ENCODE assay signal across 13 mouse cellular contexts in genomic region chr2:73496329-73496685, GRCm38 (mm10). TPM values are rescaled to one million over a fixed set of nuclear protein-coding genes. Genes with fewer than 3 reads are reported as not detected.
DNase-seq lines count a peak whose midpoint lies in the region; ATAC-seq and TF ChIP-seq lines count a peak whose summit lies in the region.
"Had no signal": no experiment of that assay in that cellular context is flagged by ENCODE, and none has a peak within 500 bp of the region (broad histone marks: within the 10 kb centered on the region; RNA-seq: fewer than 3 reads in every experiment).

No protein-coding gene starts in this region.

- H3K36me3 ChIP-seq in hindbrain, embryonic 13.5 days, result no peaks in the 10 kb centered on the region
- H3K36me3 ChIP-seq in hindbrain, embryonic 12.5 days, result no peaks in the 10 kb centered on the region
- H3K36me3 ChIP-seq in embryonic facial prominence, embryonic 11.5 days (replicated peaks; ENCODE audit: control insufficient read depth, insufficient read depth, low read depth, low read length), result no peaks in the 10 kb centered on the region
- H3K36me3 ChIP-seq in intestine, postnatal 0 days (ENCODE audit: control insufficient read depth, insufficient read depth), result 0 out of 2 replicates have a peak, but pooled peaks cover 3% of the 10 kb centered on the region
- H3K36me3 ChIP-seq in liver, embryonic 12.5 days, result no peaks in the 10 kb centered on the region
- H3K36me3 ChIP-seq: G1E; neural tube, embryonic 15.5 days had no signal

- no peak for TF ChIP-seq CTCF in intestine, postnatal 0 days (IDR thresholded peaks at IDR 0.05; ENCODE audit: low read depth)

- 73% methylated on average over 4 of the region's 4 CpGs for WGBS in hindbrain, embryonic 13.5 days
- 76% methylated on average over 4 of the region's 4 CpGs for WGBS in hindbrain, embryonic 12.5 days
- 59% methylated on average over 4 of the region's 4 CpGs for WGBS in embryonic facial prominence, embryonic 11.5 days
- WGBS in intestine, postnatal 0 days, result 23% methylated on average over 4 of the region's 4 CpGs
- WGBS in liver, embryonic 12.5 days (ENCODE audit: insufficient replicate concordance), result 52% methylated on average over 4 of the region's 4 CpGs

- H3K4me1 ChIP-seq in hindbrain, embryonic 13.5 days (replicated peaks), result no peaks in the 10 kb centered on the region
- peaks cover 13% of the 10 kb centered on the region for H3K4me1 ChIP-seq in hindbrain, embryonic 12.5 days
- H3K4me1 ChIP-seq in embryonic facial prominence, embryonic 11.5 days (ENCODE audit: control insufficient read depth, insufficient read depth, low read length), result no peaks in the 10 kb centered on the region; the same call in 1 of the 2 replicates
- H3K4me1 ChIP-seq in intestine, postnatal 0 days (replicated peaks; ENCODE audit: control insufficient read depth, insufficient read depth, low read length), result peaks cover 11% of the 10 kb centered on the region
- H3K4me1 ChIP-seq in liver, embryonic 12.5 days, result peaks cover 67% of the 10 kb centered on the region
- H3K4me1 ChIP-seq: neural tube, embryonic 15.5 days had no signal

- H3K4me3 ChIP-seq in hindbrain, embryonic 13.5 days, result no peak overlapping the region
- H3K4me3 ChIP-seq in hindbrain, embryonic 12.5 days, result no peak overlapping the region
- H3K4me3 ChIP-seq in embryonic facial prominence, embryonic 11.5 days (ENCODE audit: low read depth, low read length), result no peak overlapping the region
- H3K4me3 ChIP-seq in intestine, postnatal 0 days (ENCODE audit: low read depth, low read length), result no peak overlapping the region
- H3K4me3 ChIP-seq in liver, embryonic 12.5 days, result peak overlapping the region; percentile 39
- H3K4me3 ChIP-seq: neural tube, embryonic 15.5 days had no signal

- no peak overlapping the region for H3K4me2 ChIP-seq in hindbrain, embryonic 13.5 days
- no peak overlapping the region for H3K4me2 ChIP-seq in hindbrain, embryonic 12.5 days (replicated peaks)
- no peak overlapping the region for H3K4me2 ChIP-seq in embryonic facial prominence, embryonic 11.5 days (ENCODE audit: low read depth, low read length)
- peak overlapping the region; percentile 13; the same call in 1 of the 2 replicates for H3K4me2 ChIP-seq in intestine, postnatal 0 days (replicated peaks; ENCODE audit: low read depth)
- H3K4me2 ChIP-seq in liver, embryonic 12.5 days, result peak overlapping the region; percentile 64
- H3K4me2 ChIP-seq: midbrain, embryonic 11.5 days; neural tube, embryonic 15.5 days had no signal

- no peaks in the 10 kb centered on the region for H3K9me3 ChIP-seq in hindbrain, embryonic 13.5 days
- H3K9me3 ChIP-seq in hindbrain, embryonic 12.5 days (replicated peaks), result no peaks in the 10 kb centered on the region
- no peaks in the 10 kb centered on the region for H3K9me3 ChIP-seq in embryonic facial prominence, embryonic 11.5 days (replicated peaks; ENCODE audit: control insufficient read depth, low read length)
- H3K9me3 ChIP-seq in intestine, postnatal 0 days (ENCODE audit: control insufficient read depth), result no peaks in the 10 kb centered on the region
- no peaks in the 10 kb centered on the region for H3K9me3 ChIP-seq in liver, embryonic 12.5 days (replicated peaks)
- H3K9me3 ChIP-seq: G1E; neural tube, embryonic 15.5 days had no signal

- peak overlapping the region; percentile 15; the same call in 1 of the 2 replicates for H3K27ac ChIP-seq in hindbrain, embryonic 13.5 days
- H3K27ac ChIP-seq in hindbrain, embryonic 12.5 days, result no peak overlapping the region
- H3K27ac ChIP-seq in embryonic facial prominence, embryonic 11.5 days (replicated peaks; ENCODE audit: low read depth, low read length), result peak overlapping the region; percentile 31; the same call in 1 of the 2 replicates
- H3K27ac ChIP-seq in intestine, postnatal 0 days (ENCODE audit: low read depth, low read length), result peak overlapping the region; percentile 78
- peak overlapping the region; percentile 73 for H3K27ac ChIP-seq in liver, embryonic 12.5 days
- H3K27ac ChIP-seq: neural tube, embryonic 15.5 days had no signal

- no peak for ATAC-seq in hindbrain, embryonic 13.5 days (ENCODE audit: low FRiP score)
- no peak for ATAC-seq in hindbrain, embryonic 12.5 days (ENCODE audit: low FRiP score)
- ATAC-seq in embryonic facial prominence, embryonic 11.5 days (replicated peaks; ENCODE audit: insufficient number of reproducible peaks, low FRiP score, low TSS enrichment, low read depth), result no peak
- ATAC-seq in intestine, postnatal 0 days, result peak; percentile 15; the same call in 1 of the 2 replicates
- 0 out of 2 replicates have a peak, but pooled peaks have one; percentile 14 for ATAC-seq in liver, embryonic 12.5 days
- ATAC-seq in activated CD4-positive, CD25-positive, alpha-beta regulatory T cell, adult 4 months, result no peak
- ATAC-seq in granulocyte monocyte progenitor cell, adult 5-6 weeks (replicated peaks; ENCODE audit: poor library complexity, severe bottlenecking), result no peak

- no peak for DNase-seq in embryonic facial prominence, embryonic 11.5 days (ENCODE audit: low spot score)
- DNase-seq in ovary, postnatal 14 days (ENCODE audit: low spot score), result no peak
- DNase-seq: adrenal gland, postnatal 10 days; cerebellum, postnatal 14 days had no signal

- H3K9ac ChIP-seq in hindbrain, embryonic 13.5 days, result no peak overlapping the region
- no peak overlapping the region for H3K9ac ChIP-seq in hindbrain, embryonic 12.5 days
- H3K9ac ChIP-seq in embryonic facial prominence, embryonic 11.5 days (replicated peaks; ENCODE audit: low read length), result no peak overlapping the region
- H3K9ac ChIP-seq in intestine, postnatal 0 days (ENCODE audit: low read depth, low read length), result no peak overlapping the region
- H3K9ac ChIP-seq in liver, embryonic 12.5 days, result peak overlapping the region; percentile 22; the same call in 1 of the 2 replicates
- H3K9ac ChIP-seq: neural tube, embryonic 15.5 days had no signal

- no peaks in the 10 kb centered on the region for H3K27me3 ChIP-seq in hindbrain, embryonic 13.5 days
- no peaks in the 10 kb centered on the region for H3K27me3 ChIP-seq in hindbrain, embryonic 12.5 days
- H3K27me3 ChIP-seq in embryonic facial prominence, embryonic 11.5 days (ENCODE audit: control insufficient read depth, insufficient read depth, low read length), result no peaks in the 10 kb centered on the region
- H3K27me3 ChIP-seq in intestine, postnatal 0 days (replicated peaks; ENCODE audit: control insufficient read depth, insufficient read depth, low read length), result no peaks in the 10 kb centered on the region
- no peaks in the 10 kb centered on the region for H3K27me3 ChIP-seq in liver, embryonic 12.5 days (replicated peaks)
- H3K27me3 ChIP-seq: neural tube, embryonic 15.5 days had no signal

RNA-seq across cellular contexts. Expression of gene Wipf1, which starts 33.2 kb away (rescaled TPM):
- 2.3 and 2.5 TPM in 2 replicates for polyA plus RNA-seq in hindbrain, embryonic 13.5 days (2015; fragmentation: Nextera tagmentation; extraction: Ambion mirVana)
- 7.3 and 8.7 TPM in 2 replicates for polyA plus RNA-seq in hindbrain, embryonic 12.5 days (2016; fragmentation: Nextera tagmentation; extraction: Ambion mirVana)
- 15.9 and 17.5 TPM in 2 replicates for polyA plus RNA-seq in embryonic facial prominence, embryonic 11.5 days (2014; fragmentation: Nextera tagmentation; extraction: Ambion mirVana)
- polyA plus RNA-seq in intestine, postnatal 0 days (2015; fragmentation: Nextera tagmentation; extraction: Ambion mirVana), result 9.9 and 10.3 TPM in 2 replicates
- polyA plus RNA-seq in liver, embryonic 12.5 days (2016; fragmentation: Nextera tagmentation; extraction: Ambion mirVana), result 5.7 and 6.1 TPM in 2 replicates
- 10 to 100 TPM; 70.1 to 72.4 TPM for polyA plus RNA-seq in activated CD4-positive, CD25-positive, alpha-beta regulatory T cell, adult 4 months (2017; shearing (Covaris generic))
- total RNA-seq in granulocyte monocyte progenitor cell, adult 5-6 weeks (2014; fragmentation: Nextera tagmentation), result 34.1 and 36.1 TPM in 2 replicates
- 12.2 and 17.3 TPM in 2 replicates for total RNA-seq in granulocyte monocyte progenitor cell, adult 5-6 weeks (2017)

Comparison
In these comparisons a context has a peak if more than half of its experiments do, and no peak if none do; other contexts are left out.
1. ATAC-seq: peak in intestine, postnatal 0 days (single experiment) and liver, embryonic 12.5 days (single experiment); none in hindbrain, embryonic 13.5 days (single experiment), hindbrain, embryonic 12.5 days (single experiment), embryonic facial prominence, embryonic 11.5 days (single experiment), activated CD4-positive, CD25-positive, alpha-beta regulatory T cell, adult 4 months (single experiment) and granulocyte monocyte progenitor cell, adult 5-6 weeks (single experiment).
2. H3K4me2 ChIP-seq: peak in intestine, postnatal 0 days (single experiment) and liver, embryonic 12.5 days (single experiment); none in hindbrain, embryonic 13.5 days (single experiment), hindbrain, embryonic 12.5 days (single experiment) and embryonic facial prominence, embryonic 11.5 days (single experiment).